Mouse (Mus musculus) CD4-positive, CD25-positive, alpha-beta regulatory T cell, adult 4 months (primary cell): Measurements from ENCODE around the gene Ush2a. TPM values are rescaled to one million over a fixed set of nuclear protein-coding genes. Genes with fewer than 3 reads are reported as not detected.

Experiments
- ATAC-seq: one replicate; pipeline ENCODE4 v1.8.0; 2017
- polyA plus RNA-seq, 2 experiments: library from polyadenylated mRNA; unstranded; fragments of 100-300 nt; shearing (Covaris generic); gene quantifications; one replicate each; pipeline ENCODE4 v1.2.1; 2017

The Ush2a gene
- polyA plus RNA-seq, 2 experiments from 2014 or later: 0.01 TPM; not detected in 1

GRCm38 (mm10) chr1:189013587-189013921 lies 751.7 kb downstream of the Ush2a start:
- no peak for ATAC-seq
